Mouse (Mus musculus) layer of hippocampus, adult 6 months (tissue): ENCODE data around the gene Gm10775. TPM values are rescaled to one million over a fixed set of nuclear protein-coding genes. Genes with fewer than 3 reads are reported as not detected.

ENCODE experiments used
- long read RNA-seq, 2 experiments: library from polyadenylated mRNA; unstranded; transcript quantifications; one replicate each; pipeline ENCODE4 v2.0.0; 2019 to 2020
- polyA plus RNA-seq: library from polyadenylated mRNA; unstranded; fragments of <200 nt; fragmentation: Nextera tagmentation; gene quantifications from 2 replicates; pipeline ENCODE4 v1.2.3, GENCODE M21; 2021

Gene Gm10775
- 0.19 TPM in 1 of 2 replicates, not detected in the other for polyA plus RNA-seq
- long read RNA-seq, experiment 1, partial matches to known transcripts, result 0 of 1 reads
- long read RNA-seq, experiment 1, other reads (novel, unspliced or antisense), result 0 of 1 reads
- long read RNA-seq, experiment 2, result 0 reads

DNA sequence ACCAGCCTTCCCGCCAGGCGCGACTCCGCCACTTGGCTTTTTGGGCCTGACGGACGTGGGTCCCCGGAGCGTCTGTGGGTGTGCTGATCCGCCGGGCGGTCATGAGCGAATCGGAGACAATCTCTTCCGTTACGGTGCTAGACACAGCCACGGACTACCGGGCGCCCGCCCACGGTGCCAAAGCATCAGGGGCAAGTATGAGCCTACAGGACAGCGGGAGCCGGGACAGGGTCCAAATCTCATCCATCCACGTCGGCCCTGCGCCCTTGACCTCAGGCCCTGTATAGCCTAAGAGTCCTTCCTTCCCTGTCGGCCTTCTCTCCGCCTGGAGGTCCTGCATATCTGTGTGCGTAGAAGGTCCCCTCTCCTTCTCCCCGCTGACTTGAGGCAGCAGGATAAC, at the start of gene Gm10775:
Gm10775 (plus strand) TSS at position 301 of the 400 bp plus-strand sequence.

DNA sequence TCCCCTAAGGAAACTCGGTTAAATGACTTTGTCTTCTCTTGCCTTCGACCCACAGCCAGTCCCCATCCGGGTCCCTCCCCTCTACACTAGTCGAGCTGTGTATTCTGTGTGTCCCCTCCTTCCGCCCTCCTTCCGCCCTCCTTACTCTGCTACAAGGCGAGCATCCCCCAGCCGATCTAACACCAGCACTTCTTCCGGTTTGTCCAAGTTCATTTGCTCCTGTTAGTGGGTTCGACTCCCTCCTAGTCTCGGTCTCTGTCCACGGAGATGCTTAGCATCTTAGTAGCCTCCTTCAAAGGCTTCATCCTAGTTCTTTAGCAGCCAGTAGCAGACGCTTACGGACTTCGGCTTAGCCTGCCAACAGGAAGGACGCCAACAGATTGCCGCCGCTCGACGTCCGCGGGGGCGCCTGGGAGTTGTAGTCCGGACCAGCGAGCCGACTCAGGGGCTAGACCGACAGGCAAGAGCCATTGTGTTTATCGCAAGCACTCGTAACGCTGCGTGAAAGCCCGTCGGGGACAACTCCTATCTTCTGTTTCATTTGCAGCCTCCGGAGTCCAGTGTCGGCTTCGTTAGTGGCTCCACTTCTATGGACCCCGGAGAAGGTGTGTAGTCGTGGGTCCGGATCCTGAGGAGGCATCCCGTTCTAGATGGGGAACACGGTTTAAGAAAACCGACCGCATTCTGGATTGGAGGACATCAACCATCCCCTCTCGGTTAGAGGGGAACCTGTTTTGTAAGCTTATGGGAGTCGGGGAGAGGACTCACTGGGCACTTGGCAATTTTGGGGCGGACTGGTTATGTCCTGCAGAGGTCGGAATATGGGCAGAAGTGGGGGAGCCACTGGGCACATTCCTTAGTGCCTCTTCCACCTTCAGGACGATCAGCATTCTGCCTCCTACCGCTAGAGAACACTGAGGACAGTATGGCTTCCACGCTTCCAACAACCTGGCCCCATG, 19.3 kb downstream of the Gm10775 start, which contains the start of gene Zfp369:
Zfp369 (plus strand) TSS at position 432 of the 959 bp plus-strand sequence.

Other genes starting within 250 kb of the Gm10775 start
- gene Spata31d1c, start 226.5 kb upstream of the Gm10775 start, polyA plus RNA-seq, result not detected in 2 replicates
- gene Prss47, start 206.8 kb upstream of the Gm10775 start, polyA plus RNA-seq, result not detected in 2 replicates
- 38.7 and 41.2 TPM in 2 replicates for gene Mfsd14b, start 146.6 kb upstream of the Gm10775 start, polyA plus RNA-seq
- not detected in 2 replicates for gene Olfr465-ps1, start 121.5 kb upstream of the Gm10775 start, polyA plus RNA-seq
- not detected in 2 replicates for gene Olfr466, start 109.3 kb upstream of the Gm10775 start, polyA plus RNA-seq
- not detected in 2 replicates for gene Nlrp4f, start 53.6 kb upstream of the Gm10775 start, polyA plus RNA-seq
- gene Zfp369, start 19.3 kb downstream of the Gm10775 start, polyA plus RNA-seq, result 11.7 and 12.8 TPM in 2 replicates